Mouse (Mus musculus): ENCODE data around the gene Hdac10. TPM values are rescaled to one million over a fixed set of nuclear protein-coding genes. Genes with fewer than 3 reads are reported as not detected.
A peak's percentile ranks its signal among the peaks of the same experiment; 100 is the strongest.

Gene Hdac10
- 4.6 and 4.8 TPM in 2 replicates for polyA plus RNA-seq (2011; ENCODE audit: insufficient read depth, insufficient read length, low read depth, missing spikeins)

GRCm38 (mm10) chr15:89128382-89129350 is at the start of gene Hdac10:
Gene Hdac10 (minus strand): TSS chr15:89128700.
- no peaks in the 10 kb centered on the region for H3K36me3 ChIP-seq (ENCODE audit: control insufficient read depth, insufficient read depth, low read length, poor library complexity, severe bottlenecking)

GRCm38 (mm10) chr15:89177576-89178259 is 49.2 kb upstream of the Hdac10 start:
- Histone ChIP-seq H3K9me3 (replicated peaks; ENCODE audit: control insufficient read depth, insufficient read depth, low read length, poor library complexity, severe bottlenecking) (no peaks in the 10 kb centered on the region), H3K27me3 (ENCODE audit: control insufficient read depth, insufficient read depth, low read length, poor library complexity, severe bottlenecking) (no peaks in the 10 kb centered on the region), H3K4me3 (ENCODE audit: low read depth, low read length) (peak overlapping the region; percentile 31; the same call in 1 of the 2 replicates), H3K4me1 (ENCODE audit: control insufficient read depth, insufficient read depth, low read length) (peaks cover 14% of the 10 kb centered on the region), H3K36me3 (ENCODE audit: control insufficient read depth, insufficient read depth, low read length, poor library complexity, severe bottlenecking) (no peaks in the 10 kb centered on the region), H3K9ac (ENCODE audit: low read depth, poor library complexity, severe bottlenecking) (0 out of 2 replicates have a peak overlapping the region, but pooled peaks have one; percentile 81), H3K27ac (ENCODE audit: insufficient read depth, low read length) (peak overlapping the region; percentile 83)
- TF ChIP-seq EP300 (IDR thresholded peaks at IDR 0.05; ENCODE audit: insufficient read depth, low read depth, low read length), result no peak
- no peak for TF ChIP-seq POLR2A (IDR thresholded peaks at IDR 0.05; ENCODE audit: insufficient read depth, low read length)
- no peak for TF ChIP-seq CTCF (IDR thresholded peaks at IDR 0.05; ENCODE audit: low read depth, low read length)

More at GRCm38 (mm10) chr15:89128382-89129350, at the start of gene Hdac10:
- peak within 1 kb of the TSS; percentile 59 for H3K9ac ChIP-seq (ENCODE audit: low read depth, poor library complexity, severe bottlenecking)
- no peak for TF ChIP-seq POLR2A (IDR thresholded peaks at IDR 0.05; ENCODE audit: insufficient read depth, low read length)
- peak; percentile 90 for TF ChIP-seq CTCF (IDR thresholded peaks at IDR 0.05; ENCODE audit: low read depth, low read length)
- no peaks in the 10 kb centered on the region for H3K27me3 ChIP-seq (ENCODE audit: control insufficient read depth, insufficient read depth, low read length, poor library complexity, severe bottlenecking)
- no peaks in the 10 kb centered on the region for H3K9me3 ChIP-seq (replicated peaks; ENCODE audit: control insufficient read depth, insufficient read depth, low read length, poor library complexity, severe bottlenecking)
- peaks cover 2% of the 10 kb centered on the region for H3K4me1 ChIP-seq (ENCODE audit: control insufficient read depth, insufficient read depth, low read length)
- peak within 1 kb of the TSS; percentile 10 for H3K27ac ChIP-seq (ENCODE audit: insufficient read depth, low read length)
- H3K4me3 ChIP-seq (ENCODE audit: low read depth, low read length), result peak within 1 kb of the TSS; percentile 75

GRCm38 (mm10) chr15:89177121-89177520 is 48.6 kb upstream of the Hdac10 start:
- H3K4me1 ChIP-seq (ENCODE audit: control insufficient read depth, insufficient read depth, low read length), result peaks cover 14% of the 10 kb centered on the region
- H3K36me3 ChIP-seq (ENCODE audit: control insufficient read depth, insufficient read depth, low read length, poor library complexity, severe bottlenecking), result no peaks in the 10 kb centered on the region
- H3K9me3 ChIP-seq (replicated peaks; ENCODE audit: control insufficient read depth, insufficient read depth, low read length, poor library complexity, severe bottlenecking), result no peaks in the 10 kb centered on the region
- no peaks in the 10 kb centered on the region for H3K27me3 ChIP-seq (ENCODE audit: control insufficient read depth, insufficient read depth, low read length, poor library complexity, severe bottlenecking)
- H3K27ac ChIP-seq (ENCODE audit: insufficient read depth, low read length), result peak overlapping the region; percentile 83
- peak overlapping the region; percentile 7; the same call in 1 of the 2 replicates for H3K4me3 ChIP-seq (ENCODE audit: low read depth, low read length)
- H3K9ac ChIP-seq (ENCODE audit: low read depth, poor library complexity, severe bottlenecking), result 0 out of 2 replicates have a peak overlapping the region, but pooled peaks have one; percentile 81
- TF ChIP-seq EP300 (IDR thresholded peaks at IDR 0.05; ENCODE audit: insufficient read depth, low read depth, low read length) (peak; percentile 95), POLR2A (IDR thresholded peaks at IDR 0.05; ENCODE audit: insufficient read depth, low read length) (no peak)

- no peak overlapping the region for H3K4me3 ChIP-seq (ENCODE audit: low read depth, low read length)
- TF ChIP-seq EP300 (IDR thresholded peaks at IDR 0.05; ENCODE audit: insufficient read depth, low read depth, low read length) (no peak), POLR2A (IDR thresholded peaks at IDR 0.05; ENCODE audit: insufficient read depth, low read length) (no peak), CTCF (IDR thresholded peaks at IDR 0.05; ENCODE audit: low read depth, low read length) (no peak)
- 0 out of 2 replicates have a peak overlapping the region, but pooled peaks have one; percentile 4 for H3K27ac ChIP-seq (ENCODE audit: insufficient read depth, low read length)
Observed at GRCm38 (mm10) chr15:89175411-89176155, 47.1 kb upstream of the Hdac10 start.

GRCm38 (mm10) chr15:89174889-89175339 is 46.4 kb upstream of the Hdac10 start:
- no peaks in the 10 kb centered on the region for H3K27me3 ChIP-seq (ENCODE audit: control insufficient read depth, insufficient read depth, low read length, poor library complexity, severe bottlenecking)
- H3K9me3 ChIP-seq (replicated peaks; ENCODE audit: control insufficient read depth, insufficient read depth, low read length, poor library complexity, severe bottlenecking), result no peaks in the 10 kb centered on the region
- H3K9ac ChIP-seq (ENCODE audit: low read depth, poor library complexity, severe bottlenecking), result peak overlapping the region; percentile 11; the same call in 1 of the 2 replicates
- H3K36me3 ChIP-seq (ENCODE audit: control insufficient read depth, insufficient read depth, low read length, poor library complexity, severe bottlenecking), result no peaks in the 10 kb centered on the region
- peaks cover 16% of the 10 kb centered on the region for H3K4me1 ChIP-seq (ENCODE audit: control insufficient read depth, insufficient read depth, low read length)
- H3K4me3 ChIP-seq (ENCODE audit: low read depth, low read length), result no peak overlapping the region
- peak; percentile 73 for TF ChIP-seq EP300 (IDR thresholded peaks at IDR 0.05; ENCODE audit: insufficient read depth, low read depth, low read length)
- no peak for TF ChIP-seq POLR2A (IDR thresholded peaks at IDR 0.05; ENCODE audit: insufficient read depth, low read length)
- 0 out of 2 replicates have a peak overlapping the region, but pooled peaks have one; percentile 4 for H3K27ac ChIP-seq (ENCODE audit: insufficient read depth, low read length)

More at GRCm38 (mm10) chr15:89175411-89176155, 47.1 kb upstream of the Hdac10 start:
- Histone ChIP-seq H3K9ac (ENCODE audit: low read depth, poor library complexity, severe bottlenecking) (no peak overlapping the region), H3K36me3 (ENCODE audit: control insufficient read depth, insufficient read depth, low read length, poor library complexity, severe bottlenecking) (no peaks in the 10 kb centered on the region), H3K27me3 (ENCODE audit: control insufficient read depth, insufficient read depth, low read length, poor library complexity, severe bottlenecking) (no peaks in the 10 kb centered on the region), H3K9me3 (replicated peaks; ENCODE audit: control insufficient read depth, insufficient read depth, low read length, poor library complexity, severe bottlenecking) (no peaks in the 10 kb centered on the region), H3K4me1 (ENCODE audit: control insufficient read depth, insufficient read depth, low read length) (peaks cover 14% of the 10 kb centered on the region)
